Mouse (Mus musculus) brain, embryonic 14.5 days (tissue): ENCODE data around the gene Myo6.

Source experiments
- CTCF ChIP-seq: fragments of 200-500 bp; IDR thresholded peaks from 2 replicates; pipeline ENCODE4 v1.5.1; 2012; ENCODE audit warnings: inconsistent platforms, mild to moderate bottlenecking, moderate library complexity, borderline replicate concordance; ENCODE audit not compliant: insufficient read depth, insufficient read length; ENCODE audit errors: extremely low read depth
- POLR2A ChIP-seq: fragments of 200-500 bp; IDR thresholded peaks from 2 replicates; pipeline ENCODE4 v1.6.1; 2012; ENCODE audit warnings: mild to moderate bottlenecking, inconsistent platforms, borderline replicate concordance; ENCODE audit not compliant: poor library complexity, insufficient read depth, insufficient read length, severe bottlenecking; ENCODE audit errors: extremely low read depth

DNA sequence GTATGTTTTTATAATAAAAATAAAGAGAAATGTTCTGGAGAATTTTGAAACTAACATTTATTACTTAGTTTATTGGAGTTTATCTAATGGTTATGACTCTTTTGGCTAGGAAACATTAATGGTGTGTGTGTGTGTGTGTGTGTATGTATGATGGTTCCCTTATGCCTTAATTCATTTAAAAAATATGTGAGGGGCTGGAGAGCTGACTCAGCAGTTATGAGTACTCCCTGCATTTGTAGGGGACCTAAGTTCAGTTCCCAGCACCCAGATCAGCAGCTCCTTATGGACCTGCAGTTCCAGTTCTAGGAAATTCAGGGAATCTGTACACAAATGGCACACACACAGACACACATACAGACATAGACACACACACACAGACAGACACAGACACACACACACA is 6.4 kb downstream of the Myo6 start:
- TF ChIP-seq POLR2A, result no peak
- no peak for TF ChIP-seq CTCF
